Mouse (Mus musculus) adrenal gland, postnatal 25 days (tissue): ENCODE measurements around the gene Cacnb1. TPM values are rescaled to one million over a fixed set of nuclear protein-coding genes. Genes with fewer than 3 reads are reported as not detected.

Experiments
- DNase-seq: peaks from one replicate; pipeline ENCODE4 v3.0.0; 2021; ENCODE audit warnings: mixed read lengths
- total RNA-seq: library from RNA; stranded (reverse); gene quantifications from 2 replicates; pipeline ENCODE4 v1.2.3, GENCODE M21; 2021

Gene Cacnb1
- total RNA-seq, 1 experiment from 2014 or later, result 10.4 TPM

DNA sequence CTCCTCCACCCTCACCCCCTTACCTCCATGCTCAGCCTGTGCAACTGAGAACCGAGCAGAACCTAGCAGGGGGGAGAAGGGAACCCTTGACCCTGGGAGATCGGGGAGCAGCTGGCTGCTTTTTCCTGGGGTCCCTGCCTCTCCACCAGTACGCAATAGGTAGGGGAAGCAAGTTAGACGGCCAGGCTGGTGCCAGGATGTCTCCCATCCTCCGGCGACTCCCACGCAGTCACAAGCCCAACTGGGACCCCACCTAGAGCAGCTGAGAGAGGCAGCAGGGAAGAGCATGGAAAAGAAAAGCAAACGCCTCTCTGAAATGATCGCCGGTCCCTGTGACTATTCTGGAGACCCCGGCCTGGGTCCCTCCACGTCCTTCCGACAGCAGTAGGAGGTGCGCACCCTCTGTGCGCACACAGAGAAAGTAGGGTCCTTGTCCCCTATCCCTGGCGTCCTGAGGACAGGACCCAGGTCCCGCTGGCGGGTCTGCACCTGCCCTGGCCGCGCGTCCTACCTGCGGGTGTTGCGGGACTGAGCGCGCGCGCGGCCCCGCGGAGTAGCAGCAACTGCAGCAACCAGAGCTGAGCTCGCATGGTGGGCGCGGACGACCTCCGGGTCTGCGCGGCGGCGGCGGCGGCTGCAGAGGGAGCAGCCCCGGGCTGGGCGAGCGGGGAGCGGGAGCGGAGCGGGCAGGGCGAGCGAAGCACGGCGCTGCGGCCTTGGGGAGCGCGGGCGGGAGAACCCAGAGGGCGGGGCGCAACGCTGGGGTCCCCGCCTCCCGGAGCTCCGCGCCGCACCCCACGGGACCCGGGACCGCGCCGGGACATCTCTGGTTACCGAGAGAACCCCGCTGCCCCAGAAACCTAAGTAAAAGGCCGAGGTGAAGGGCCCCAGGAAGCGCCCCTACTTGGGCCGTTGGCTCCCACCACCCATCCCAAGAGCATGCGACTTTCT is 36.8 kb downstream of the Cacnb1 start, which contains the start of gene Plxdc1:
Gene Plxdc1 (minus strand): TSS at position 718 of the 951 bp plus-strand sequence.
- DNase-seq, result peak; percentile 80

GRCm38 (mm10) chr11:97983983-97984382 is 38.9 kb downstream of the Cacnb1 start:
- DNase-seq, result no peak

DNA sequence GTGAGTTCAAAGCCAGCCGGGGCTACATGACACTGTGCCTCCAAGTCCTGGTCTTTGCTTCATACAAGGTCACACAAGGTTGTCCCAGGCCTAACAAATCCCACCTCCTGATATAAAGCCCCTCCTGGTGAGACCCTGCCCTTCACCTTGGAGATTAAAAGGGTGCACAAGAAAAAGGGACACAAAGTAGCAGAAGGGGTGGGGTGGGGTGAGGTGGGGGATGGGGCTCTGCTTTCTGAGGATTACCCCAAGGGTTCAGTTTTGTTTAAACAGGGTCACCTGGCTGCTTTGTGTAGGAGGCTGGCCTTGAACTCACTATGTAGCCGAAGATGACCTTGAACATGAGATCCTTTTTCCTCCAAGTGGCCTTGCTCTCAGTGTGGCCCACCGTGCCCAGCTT is 39.3 kb downstream of the Cacnb1 start:
- DNase-seq, result no peak

DNA sequence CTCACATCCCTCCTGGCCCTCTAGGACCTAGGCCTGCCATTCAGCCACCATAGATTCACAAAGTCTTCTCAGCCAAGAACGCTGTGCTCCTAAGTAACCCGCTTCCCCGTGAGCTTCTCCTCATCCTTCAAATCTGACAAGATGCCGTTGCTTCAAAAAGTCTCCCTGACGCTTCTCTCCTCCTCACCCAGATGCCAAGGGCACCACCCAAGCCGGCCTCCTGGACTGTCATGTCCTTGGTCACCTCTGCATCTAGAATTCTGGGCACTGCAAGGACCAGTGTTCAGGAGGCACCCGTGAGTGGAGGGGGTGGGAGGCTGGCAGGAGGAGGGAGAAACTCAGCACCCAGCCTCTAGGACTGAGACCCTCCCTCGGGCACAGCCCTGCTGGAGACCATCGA is 40.1 kb downstream of the Cacnb1 start:
- no peak for DNase-seq

DNA sequence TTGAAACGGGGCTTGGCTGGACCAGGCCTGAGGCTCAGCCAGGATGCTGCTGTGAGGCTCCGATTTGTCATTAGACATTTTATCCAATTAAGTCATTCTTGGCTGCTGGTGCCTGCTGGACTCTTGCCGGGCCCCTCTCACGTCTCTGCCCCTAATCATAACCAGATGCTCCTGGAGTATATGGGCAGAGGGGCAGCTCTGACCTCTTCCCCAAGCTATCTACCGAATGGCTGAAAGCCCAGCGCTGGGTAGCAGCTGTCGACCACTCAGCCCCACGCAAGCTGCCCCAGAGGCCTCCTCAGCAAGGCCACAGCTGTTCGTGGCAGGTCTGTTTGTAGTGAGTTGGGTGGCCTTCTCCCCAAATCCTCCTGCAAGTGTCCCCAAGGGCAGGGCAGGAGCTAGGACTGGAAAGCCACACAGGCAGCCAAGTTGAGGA is 42.3 kb downstream of the Cacnb1 start:
- DNase-seq, result no peak

- no peak for DNase-seq
Observed at GRCm38 (mm10) chr11:97979824-97980495, 42.9 kb downstream of the Cacnb1 start.

DNA sequence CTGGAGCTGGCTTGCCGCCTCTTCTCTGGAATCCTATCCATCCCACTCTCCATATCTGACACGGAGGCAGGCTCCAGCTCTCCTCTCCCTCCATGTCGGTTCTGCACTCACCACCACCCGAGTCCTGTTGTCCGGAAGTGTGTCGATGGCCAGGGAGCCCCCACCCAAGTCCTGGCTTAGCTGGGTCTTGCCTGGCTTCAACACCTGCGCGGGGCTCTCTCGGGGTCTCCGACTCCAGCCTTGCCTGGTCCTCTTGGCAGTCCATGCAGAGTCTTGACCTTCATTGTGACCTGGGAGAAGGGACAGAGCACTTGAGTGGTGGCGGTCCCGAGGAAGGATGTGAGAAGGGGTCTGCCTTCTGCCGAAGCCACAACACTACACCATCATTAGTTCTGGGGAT is 44.4 kb downstream of the Cacnb1 start:
- DNase-seq, result no peak

DNA sequence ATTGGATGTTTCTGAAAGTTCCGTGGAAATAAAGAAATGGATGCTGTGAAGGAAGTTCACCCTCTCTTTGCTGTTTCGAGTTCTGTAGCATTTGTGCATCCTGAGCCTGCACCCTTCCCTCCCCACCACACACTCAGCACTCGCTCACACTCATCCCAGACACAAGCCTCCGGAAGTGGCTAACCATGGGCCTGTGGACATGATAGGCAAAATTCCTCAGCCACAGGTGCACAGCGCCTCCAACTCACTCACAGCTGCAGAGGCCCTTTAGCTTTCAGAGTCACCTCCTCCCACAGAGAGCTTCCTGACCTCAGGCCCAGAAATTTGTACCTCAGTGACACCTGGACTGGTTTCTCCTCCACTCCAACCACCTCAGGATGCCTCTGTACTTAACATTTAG is 45.0 kb downstream of the Cacnb1 start:
- no peak for DNase-seq

DNA sequence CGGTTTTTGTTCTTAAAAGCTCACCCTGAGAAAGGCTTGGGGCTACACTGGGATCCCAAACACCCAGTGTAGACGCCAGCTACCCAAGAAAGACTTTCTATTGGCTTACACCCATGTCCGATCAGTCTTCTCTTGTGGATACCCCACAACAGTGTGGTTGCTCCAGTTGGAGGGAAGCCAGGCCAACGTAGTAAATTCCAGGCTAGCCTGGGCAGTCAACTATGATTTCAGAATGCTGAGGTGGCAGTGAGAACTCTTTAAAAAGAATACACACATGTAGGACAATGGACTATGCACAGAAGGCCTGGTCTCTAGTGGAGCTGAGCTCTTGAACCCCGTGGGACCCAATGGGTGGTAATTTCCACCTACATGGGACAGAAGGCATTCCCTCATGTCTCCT is 48.1 kb downstream of the Cacnb1 start:
- no peak for DNase-seq

GRCm38 (mm10) chr11:97974141-97974540 is 48.7 kb downstream of the Cacnb1 start:
- no peak for DNase-seq

GRCm38 (mm10) chr11:97972434-97972833 is 50.4 kb downstream of the Cacnb1 start:
- DNase-seq, result no peak

GRCm38 (mm10) chr11:97971232-97971631 is 51.6 kb downstream of the Cacnb1 start:
- DNase-seq, result peak; percentile 84

GRCm38 (mm10) chr11:97970771-97971170 is 52.1 kb downstream of the Cacnb1 start:
- DNase-seq, result no peak

GRCm38 (mm10) chr11:97968385-97968784 is 54.4 kb downstream of the Cacnb1 start:
- no peak for DNase-seq

GRCm38 (mm10) chr11:97967114-97967513 is 55.7 kb downstream of the Cacnb1 start:
- no peak for DNase-seq

DNA sequence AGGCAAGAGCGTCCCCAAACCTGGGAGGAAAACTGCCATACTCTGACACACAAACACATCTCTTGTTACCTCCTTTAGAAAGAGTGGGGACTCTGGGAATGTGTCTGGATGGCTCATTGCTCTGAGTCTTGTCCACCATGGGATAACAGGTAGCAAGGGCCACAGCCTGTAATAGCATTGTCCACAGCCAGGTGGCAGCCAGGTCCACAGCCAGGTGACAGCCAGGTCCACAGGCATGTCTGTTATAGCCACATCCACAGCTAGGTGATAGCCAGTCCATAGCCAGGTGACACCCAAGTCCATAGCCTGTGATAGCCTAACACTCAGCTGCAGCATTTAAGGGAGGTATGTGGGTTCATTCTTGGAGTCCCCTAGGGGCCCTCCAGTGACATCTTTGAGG is 61.9 kb downstream of the Cacnb1 start:
- DNase-seq, result no peak

DNA sequence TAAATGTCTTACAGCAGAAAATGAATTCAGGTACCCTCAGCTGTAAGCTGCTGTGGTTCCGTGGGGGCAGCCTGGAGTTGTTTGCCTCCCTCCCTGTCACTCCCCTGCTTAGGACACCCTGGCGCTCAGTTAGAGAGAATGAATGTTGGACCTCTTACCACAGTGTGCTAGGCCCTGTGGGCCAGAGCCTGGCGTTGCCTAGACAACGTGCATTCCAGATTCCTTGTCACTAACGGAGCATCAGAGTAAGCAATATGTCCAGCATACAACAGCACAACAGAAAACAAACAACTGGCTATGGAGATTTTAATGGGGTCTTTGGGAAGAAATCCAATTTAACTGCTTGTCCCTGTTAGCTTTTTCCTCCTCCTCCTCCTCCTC is 63.5 kb downstream of the Cacnb1 start:
- no peak for DNase-seq

DNA sequence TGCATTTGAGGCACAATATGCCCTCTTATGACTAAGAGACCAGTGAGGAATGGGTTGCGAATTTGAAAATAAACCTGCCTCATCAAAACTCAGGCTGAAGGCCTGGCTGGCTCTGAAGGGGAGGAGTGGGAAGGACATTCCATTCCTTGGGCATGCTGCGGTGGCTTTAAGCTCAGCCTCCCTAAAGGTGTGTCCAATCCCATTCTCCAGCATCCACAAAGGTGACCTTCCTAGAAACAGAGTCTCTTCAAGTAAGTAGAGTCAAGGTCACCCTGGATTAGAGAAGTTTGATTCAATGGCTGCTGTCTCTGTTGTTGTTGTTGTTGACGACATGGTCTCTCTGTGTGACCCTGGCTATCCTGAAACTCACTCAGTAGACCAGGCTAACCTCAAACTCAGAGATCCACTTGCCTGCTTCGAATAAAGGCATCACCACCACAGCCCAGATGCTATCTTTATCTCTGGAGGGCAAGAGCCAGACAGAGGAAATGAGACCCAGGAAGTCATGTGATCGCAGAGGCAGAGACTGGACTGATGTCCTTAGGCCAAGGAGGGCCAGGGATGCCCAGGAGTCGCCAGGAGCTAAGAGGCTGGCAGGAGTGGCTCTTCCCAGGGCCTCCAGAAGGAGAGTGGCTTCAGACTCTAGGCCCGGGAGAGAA is 64.1 kb downstream of the Cacnb1 start:
- no peak for DNase-seq

GRCm38 (mm10) chr11:97956905-97957560 is 65.8 kb downstream of the Cacnb1 start:
- peak; percentile 34 for DNase-seq

- no peak for DNase-seq
Observed at GRCm38 (mm10) chr11:97955915-97956314, 66.9 kb downstream of the Cacnb1 start.

DNA sequence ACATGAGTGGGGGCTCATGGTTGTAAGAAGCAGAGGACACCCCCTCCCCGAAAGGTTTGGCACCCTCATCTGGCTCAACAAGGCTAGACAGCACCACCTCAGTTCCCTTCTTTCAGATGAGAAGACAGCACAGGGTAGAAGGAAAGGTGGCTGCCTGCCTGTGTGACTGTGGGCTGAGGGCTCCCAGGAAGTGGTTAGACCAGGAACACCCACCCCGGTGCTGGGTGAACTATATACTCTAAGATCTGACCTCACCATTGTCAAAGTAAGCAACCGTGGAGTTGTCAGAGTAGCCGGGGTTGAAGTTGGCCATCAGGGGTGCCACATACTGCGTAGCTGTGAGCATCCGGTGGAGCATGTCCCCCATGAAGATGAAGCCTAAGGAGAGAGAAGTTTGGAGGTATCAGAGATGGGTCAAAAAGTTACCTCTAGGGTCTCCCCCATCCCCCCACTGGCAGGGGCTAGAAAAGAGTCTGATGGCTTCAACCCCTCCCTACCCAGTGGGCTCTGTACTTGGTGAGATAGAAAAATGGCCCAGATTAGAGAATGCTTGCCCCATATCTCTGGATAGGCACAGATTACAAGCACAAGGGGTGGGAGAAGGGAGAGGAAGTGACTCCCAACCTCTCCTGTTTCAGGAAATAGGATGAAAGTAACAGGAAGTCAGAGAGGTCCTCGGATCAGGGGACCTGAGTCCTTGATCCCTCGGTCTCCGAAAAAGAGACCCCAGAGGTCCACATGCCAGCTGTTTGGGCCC is 67.5 kb downstream of the Cacnb1 start:
- no peak for DNase-seq
